Mouse (Mus musculus) gastrocnemius, postnatal 14 days (tissue): Measurements from ENCODE around the gene Hykk. TPM values are rescaled to one million over a fixed set of nuclear protein-coding genes. Genes with fewer than 3 reads are reported as not detected.
A peak's percentile ranks its signal among the peaks of the same experiment; 100 is the strongest.

ENCODE experiments used
- DNase-seq: peaks from one replicate; pipeline ENCODE4 v3.0.0; 2021; ENCODE audit warnings: mixed read lengths
- intact Hi-C: fragments of 180-260 bp; cut with DNase I; formaldehyde crosslinking; loops from one replicate; pipeline ENCODE4 v1.15.1; 2025; ENCODE audit warnings: low total_unique reads
- total RNA-seq, 2 experiments: library from RNA; stranded (reverse); gene quantifications; 2 replicates each; pipeline ENCODE4 v1.2.3; 2021

The Hykk gene
- total RNA-seq, 2 experiments from 2014 or later: 1.2 to 1.7 TPM

DNA sequence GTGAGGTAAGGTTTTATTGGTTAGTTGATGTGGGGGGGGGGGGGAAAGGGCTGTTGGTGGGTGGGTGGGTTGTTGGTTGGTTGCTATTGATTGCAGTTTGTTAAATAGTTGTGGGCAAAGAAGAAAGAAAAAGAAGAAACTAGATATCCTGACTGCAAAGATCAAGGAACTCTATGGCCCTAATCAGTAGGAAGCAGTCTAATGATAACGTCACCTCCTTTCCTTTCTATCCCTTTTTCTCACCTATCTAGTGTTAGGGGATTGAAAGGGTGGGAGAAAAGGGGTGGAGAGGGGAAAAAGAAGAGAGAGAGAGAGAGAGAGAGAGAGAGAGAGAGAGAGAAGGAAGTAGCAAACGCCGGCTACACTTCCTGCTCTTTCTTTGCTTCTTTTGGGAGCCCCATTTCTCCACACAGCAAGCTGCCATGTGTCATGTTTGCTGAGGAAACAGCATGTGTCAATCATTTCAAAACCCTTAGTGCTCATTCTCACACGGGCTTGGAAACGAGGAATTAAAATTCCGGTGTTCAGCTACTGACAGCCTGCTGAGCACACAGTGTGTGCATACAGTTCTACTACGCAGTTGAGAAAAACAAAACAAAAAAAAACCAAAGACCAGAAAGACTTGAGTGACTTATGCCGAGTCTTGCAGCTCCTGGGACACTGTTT is 53.0 kb downstream of the Hykk start:
- no peak for DNase-seq
- intact Hi-C loops: no loop called here

DNA sequence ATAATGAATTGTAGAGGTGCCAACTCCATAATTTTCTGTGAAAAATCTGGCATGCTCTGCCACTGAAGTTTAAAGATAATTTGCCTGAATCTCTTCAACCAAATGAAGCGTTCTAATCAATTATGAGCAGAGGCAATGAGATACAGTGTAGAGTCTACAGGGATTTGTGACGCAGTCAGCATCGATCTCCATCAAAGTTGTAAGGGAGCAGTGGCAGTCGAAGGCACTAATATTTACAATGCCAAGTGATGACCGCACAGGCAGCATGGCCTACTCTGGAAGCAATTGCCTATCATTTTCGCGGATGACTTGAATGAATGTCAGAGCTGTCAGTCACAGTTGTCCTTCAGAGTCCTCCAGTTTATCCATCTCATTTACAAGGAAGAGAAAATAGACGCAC is 63.6 kb downstream of the Hykk start, which contains the start of gene Chrna5:
Gene Chrna5 (plus strand): TSS at position 207 of the 400 bp plus-strand sequence.
- intact Hi-C loops: no loop called here
- no peak for DNase-seq

DNA sequence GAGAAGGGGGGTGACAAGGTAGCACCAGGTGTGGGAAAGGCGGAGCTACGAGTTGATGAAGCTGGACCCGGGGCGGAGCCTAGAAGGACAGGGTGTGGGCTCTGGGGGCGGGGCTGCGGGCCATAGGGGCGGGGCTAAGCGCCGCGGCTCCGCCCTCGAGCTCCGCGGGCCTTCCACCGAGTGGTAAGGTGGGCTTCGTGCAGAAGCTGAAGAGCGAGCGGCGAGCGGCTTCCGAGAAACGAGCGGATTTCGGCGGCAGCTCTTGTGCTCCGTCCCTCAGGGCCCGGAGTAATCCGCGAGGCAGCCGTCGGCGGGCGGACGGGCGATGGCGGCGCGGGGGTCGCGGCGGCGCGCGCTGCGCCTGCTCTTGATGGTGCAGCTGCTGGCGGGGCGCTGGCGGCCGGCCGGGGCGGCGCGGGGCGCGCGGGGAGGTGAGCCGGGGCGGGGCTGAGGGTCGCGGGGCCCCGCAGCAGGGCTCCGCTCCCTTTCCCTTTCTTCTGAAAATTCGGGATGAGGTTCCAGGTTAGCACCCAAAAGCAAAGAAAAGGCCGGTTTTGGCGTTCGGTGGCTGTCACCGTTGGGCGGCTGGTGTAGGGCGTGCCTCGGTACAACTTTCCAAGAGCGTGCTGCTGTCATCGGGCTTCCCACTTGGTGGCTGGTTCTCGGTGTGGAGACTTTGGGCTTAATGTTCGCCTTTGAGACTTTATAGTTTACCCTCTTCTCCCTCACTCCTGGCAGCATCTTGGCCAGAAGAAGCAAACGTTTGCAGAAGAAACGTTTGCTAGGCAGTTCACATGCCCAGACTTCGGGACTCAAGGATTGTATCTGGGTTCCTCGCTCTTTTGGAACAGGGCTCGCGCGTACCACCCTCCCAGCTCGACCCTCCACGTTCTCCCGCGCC is 64.5 kb downstream of the Hykk start:
- intact Hi-C loops: no loop called here
- DNase-seq: peak; percentile 10

DNA sequence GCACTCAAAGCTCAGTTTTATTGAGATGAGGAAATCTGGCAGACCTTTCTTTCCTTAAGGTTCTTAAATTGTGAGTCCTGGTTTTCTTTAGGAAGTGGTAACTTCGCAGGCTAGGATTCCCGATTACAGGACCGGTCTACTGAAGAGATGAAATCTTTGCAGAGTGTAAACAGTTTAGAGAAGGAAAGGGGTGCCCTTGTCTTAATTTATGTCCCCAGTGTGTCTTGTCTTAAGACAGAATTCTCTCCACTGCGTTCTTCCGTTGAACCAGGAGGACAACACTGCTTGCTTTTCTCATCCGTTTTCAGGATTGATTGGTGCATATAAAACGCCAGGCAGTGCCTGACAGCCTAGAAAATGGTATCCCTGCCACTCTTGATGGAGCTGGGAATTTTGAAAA is 65.3 kb downstream of the Hykk start:
- intact Hi-C loops: no loop called here
- no peak for DNase-seq

DNA sequence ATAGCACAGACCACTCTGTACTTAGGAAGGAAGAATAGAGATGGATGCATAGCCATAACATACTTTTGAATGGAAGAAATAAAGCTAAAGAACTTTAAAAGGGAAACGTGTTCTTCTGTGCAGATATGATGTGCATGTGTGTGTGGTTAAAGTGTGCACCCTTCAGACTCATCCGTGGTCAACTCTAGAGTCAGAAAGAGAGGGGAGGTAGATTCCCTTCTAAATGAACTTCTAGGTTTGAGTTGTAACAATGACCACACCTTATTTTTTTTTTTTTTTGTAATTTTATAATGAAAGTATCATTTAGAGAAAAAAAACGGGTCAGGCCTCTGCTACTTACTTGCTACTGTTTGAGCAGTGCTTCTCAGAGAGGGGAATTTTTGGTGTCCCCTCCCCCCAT is 73.3 kb downstream of the Hykk start:
- intact Hi-C loops: no loop called here
- no peak for DNase-seq

DNA sequence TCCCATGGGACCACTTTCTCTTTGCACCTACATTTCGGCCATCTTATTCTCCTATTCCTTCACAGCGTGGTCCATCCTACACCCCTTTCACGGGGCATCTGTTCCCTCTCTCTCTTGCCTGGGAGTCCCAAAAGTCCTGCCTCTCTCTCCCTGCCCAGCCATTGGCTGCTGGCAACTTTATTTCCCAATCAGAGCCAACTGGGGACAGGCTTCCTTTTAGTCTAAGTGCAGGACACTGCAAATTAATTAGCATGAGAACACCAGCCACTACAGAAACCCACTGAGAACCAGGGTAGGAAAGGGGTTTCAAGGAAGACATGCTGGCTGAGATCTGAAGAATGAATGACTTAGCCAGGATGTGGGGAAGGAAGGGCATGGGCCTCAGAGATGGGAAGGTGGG is 77.3 kb downstream of the Hykk start:
- intact Hi-C loops: no loop called here
- no peak for DNase-seq

DNA sequence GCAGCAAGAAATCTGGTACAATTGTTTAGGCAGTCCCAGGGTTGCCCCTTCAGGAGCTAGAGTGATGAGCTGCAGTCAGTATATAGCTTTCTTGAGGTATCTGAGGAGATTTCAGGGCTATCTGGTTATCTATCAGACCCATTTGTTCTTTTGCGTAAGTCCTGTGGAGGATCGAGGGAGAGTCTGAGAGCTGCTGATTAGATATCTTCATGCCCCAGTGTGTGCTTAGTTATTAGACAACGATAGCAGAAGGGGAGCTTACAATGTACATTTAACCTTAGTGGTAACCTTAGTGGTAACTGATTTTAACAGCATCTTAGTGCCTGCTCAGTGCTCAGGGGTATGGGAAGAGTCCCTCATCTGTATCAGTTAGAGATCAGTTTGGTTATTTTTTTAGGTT is 78.6 kb downstream of the Hykk start:
- intact Hi-C loops: no loop called here
- no peak for DNase-seq

Other genes with a start within 250 kb of the Hykk start
- gene Dnaja4, start 218.4 kb upstream of the Hykk start, total RNA-seq: 10 to 100 TPM; 39.8 to 58.3 TPM
- 10 to 100 TPM; 18.4 to 22.7 TPM for gene Wdr61, start 182.8 kb upstream of the Hykk start, total RNA-seq
- 1 to 10 TPM; 1.4 to 1.7 TPM for gene Crabp1, start 152.5 kb upstream of the Hykk start, total RNA-seq
- 10 to 100 TPM; 25.7 to 27.5 TPM for gene Ireb2, start 53.5 kb upstream of the Hykk start, total RNA-seq
- 100 to 1,000 TPM; 129 to 136 TPM for gene Psma4, start 33.5 kb downstream of the Hykk start, total RNA-seq
- gene AY074887, start 33.7 kb downstream of the Hykk start, total RNA-seq: not detected
- gene Chrna5, start 63.6 kb downstream of the Hykk start, total RNA-seq: under 1 TPM in 1 of 2 experiments, not detected in 1; 0.12 TPM
- gene Chrna3, start 109.3 kb downstream of the Hykk start, total RNA-seq: not detected
- not detected for gene Chrnb4, start 131.5 kb downstream of the Hykk start, total RNA-seq
- gene Ube2q2, start 231.6 kb downstream of the Hykk start, total RNA-seq: 10 to 100 TPM; 21.5 to 24.1 TPM